Mouse (Mus musculus) erythroblast, embryonic 14.5 days (primary cell): Measurements from ENCODE around the gene Krtap8-1.

Experiments
- GATA1 ChIP-seq: IDR thresholded peaks from 2 replicates; pipeline ENCODE4 v1.6.1; 2012; ENCODE audit warnings: low read length, inconsistent platforms, mixed read lengths
- TAL1 ChIP-seq: IDR thresholded peaks from 3 replicates; pipeline ENCODE4 v1.6.1; 2012; ENCODE audit warnings: low read length, inconsistent platforms, mixed read lengths

GRCm38 (mm10) chr16:89528380-89528779 is 40.6 kb upstream of the Krtap8-1 start:
- no peak for TF ChIP-seq GATA1
- no peak for TF ChIP-seq TAL1
